Mouse (Mus musculus): ENCODE measurements around the gene Scn4a.

The Scn4a gene

DNA sequence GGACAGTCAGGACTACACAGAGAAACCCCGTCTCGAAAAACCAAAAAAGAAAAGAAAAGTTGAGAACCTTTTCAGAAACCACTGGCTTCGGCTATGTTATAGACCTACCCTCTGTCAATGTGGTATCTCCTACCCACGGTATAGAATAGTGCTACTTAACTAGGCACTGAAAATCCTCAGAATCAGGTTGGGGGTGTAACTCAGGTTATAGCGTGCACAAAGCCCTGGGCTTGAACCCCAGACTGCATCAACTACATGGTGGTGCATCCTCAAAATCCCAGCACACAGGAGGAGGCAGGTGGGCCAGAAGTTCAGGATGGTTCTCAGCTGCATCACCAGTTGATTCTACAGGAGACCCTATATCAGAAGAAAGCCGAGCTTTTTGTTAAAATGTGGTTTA is 79.3 kb downstream of the Scn4a start:
- DNase-seq (ENCODE audit: extremely low read depth, insufficient read length, low spot score): no peak

DNA sequence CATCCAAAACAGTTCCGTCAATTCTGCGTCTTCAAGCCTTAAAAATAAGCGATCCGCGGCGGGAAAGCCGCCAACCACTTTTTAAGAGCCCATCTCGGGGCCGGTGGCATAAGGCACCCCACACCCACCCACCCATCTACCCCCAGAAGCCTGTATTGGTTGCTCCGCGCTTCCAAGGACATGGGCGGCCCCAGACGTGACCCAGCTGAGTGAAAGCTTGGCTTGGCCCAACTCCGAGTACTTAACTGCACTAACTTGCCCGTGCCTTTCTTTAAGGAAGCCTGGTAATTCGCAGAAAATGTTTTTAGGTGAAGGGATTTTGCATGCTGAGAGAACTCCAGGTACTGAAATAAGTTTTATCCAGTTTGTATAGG is 79.8 kb downstream of the Scn4a start:
- DNase-seq (ENCODE audit: extremely low read depth, insufficient read length, low spot score): no peak

- DNase-seq (ENCODE audit: extremely low read depth, insufficient read length, low spot score): peak; percentile 99
Observed at GRCm38 (mm10) chr11:106272644-106273310, 80.3 kb downstream of the Scn4a start, which contains the start of gene Smarcd2. Gene Smarcd2 (minus strand): TSS chr11:106272972.

DNA sequence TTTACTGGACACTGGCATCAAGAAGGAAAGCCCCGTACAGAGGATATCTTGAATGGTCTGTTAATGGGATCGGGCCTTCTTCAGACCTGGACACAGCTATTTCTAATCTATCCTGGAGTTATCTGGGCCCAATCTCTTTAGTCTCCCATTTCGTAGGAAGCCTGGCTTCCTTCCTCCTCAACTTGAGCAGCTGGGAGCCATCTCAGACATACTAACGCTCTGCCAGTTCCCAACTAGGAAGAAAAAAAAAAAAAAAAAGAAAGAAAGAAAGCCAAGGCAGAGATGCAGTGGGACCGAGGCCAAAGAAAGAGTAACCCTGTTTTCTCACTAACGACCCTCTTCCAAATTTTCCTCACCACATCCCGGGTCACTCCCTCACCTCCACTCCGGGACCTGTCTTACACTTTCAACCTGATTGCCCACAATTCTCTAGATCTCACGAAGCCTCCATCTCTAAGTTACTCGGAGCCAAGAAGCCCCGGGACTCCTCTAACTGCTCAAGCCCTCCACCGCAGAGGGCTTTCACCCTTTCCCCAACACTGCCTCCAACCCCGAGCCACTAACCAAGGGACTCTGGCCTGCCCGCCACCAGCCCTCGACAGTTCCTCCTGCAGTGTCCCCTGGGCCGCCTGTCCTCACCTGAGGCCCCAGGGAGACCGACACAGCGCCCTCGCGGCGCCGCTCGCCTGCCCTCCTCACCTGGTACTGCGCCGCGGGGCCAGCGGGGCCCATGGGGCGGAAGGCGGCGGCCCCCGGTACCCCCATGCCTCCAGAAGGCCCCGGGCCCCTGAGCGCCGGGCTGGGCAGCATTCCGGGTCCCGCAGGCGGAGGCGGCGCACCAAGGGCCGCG is 81.1 kb downstream of the Scn4a start:
- no peak for DNase-seq (ENCODE audit: extremely low read depth, insufficient read length, low spot score)

- DNase-seq (ENCODE audit: extremely low read depth, insufficient read length, low spot score): no peak
Observed at GRCm38 (mm10) chr11:106271131-106271793, 81.8 kb downstream of the Scn4a start.

- no peak for DNase-seq (ENCODE audit: extremely low read depth, insufficient read length, low spot score)
Observed at GRCm38 (mm10) chr11:106269060-106269431, 84.0 kb downstream of the Scn4a start.
